Mouse (Mus musculus) cerebellum, adult 8-10 months (tissue): ENCODE measurements around the gene Scgb1b11.
"Not testable (repeated sequence)": the region's sequence is repeated elsewhere in the genome, so short reads cannot be mapped to it uniquely, and the experiment has no call there.

Experiments
- DNase-seq: peaks from one replicate; pipeline ENCODE4 v3.0.0; 2022

Gene Scgb1b11

DNA sequence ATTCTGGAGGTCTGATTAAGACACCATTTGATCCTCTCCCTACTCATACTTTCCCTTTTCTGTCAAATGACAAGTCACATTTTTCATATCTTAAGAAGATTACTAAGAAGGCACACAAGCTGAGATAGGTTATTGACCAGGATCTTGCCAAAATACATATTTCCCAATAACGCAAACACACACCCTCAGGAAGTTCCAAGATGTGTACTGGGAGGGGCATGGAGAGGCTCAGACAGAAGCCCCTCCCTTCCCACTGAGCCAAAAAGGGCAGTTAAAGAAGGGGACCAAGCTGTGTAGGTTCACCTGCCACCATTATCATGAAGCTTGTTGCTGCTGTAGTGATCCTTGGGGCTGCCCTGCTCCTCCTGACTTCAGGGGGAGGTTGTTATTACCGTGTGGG lies at the start of gene Scgb1b11:
Gene Scgb1b11, plus strand, starts transcription at position 301 of the 400 bp plus-strand sequence.
- not testable (repeated sequence) for DNase-seq

- not testable (repeated sequence) for DNase-seq
These were observed 11.6 kb upstream of the Scgb1b11 start, which contains the start of gene Scgb2b11 for GRCm38 (mm10) chr7:32211045-32211444. TSS of gene Scgb2b11 (minus strand) at chr7:32211145.
